Mouse (Mus musculus) cortical plate, adult 2 months (tissue): ENCODE measurements at regions not wholly inside any gene's neighbourhood (a gene's known extent, or its start where the extent isn't known, plus 50 kb on each side); places are given as distances from the start of the nearest gene placed in this dataset.

Experiments used
- CTCF ChIP-seq: fragments of 200-500 bp; IDR thresholded peaks from 2 replicates; pipeline ENCODE4 v1.5.1; 2011; ENCODE audit warnings: mild to moderate bottlenecking, control low read depth, low read length; ENCODE audit not compliant: insufficient read depth; ENCODE audit errors: extremely low read depth
- POLR2A ChIP-seq: fragments of 200-500 bp; IDR thresholded peaks from 2 replicates; pipeline ENCODE4 v1.6.1; 2011; ENCODE audit warnings: mild to moderate bottlenecking, low read length, control low read depth; ENCODE audit not compliant: insufficient read depth; ENCODE audit errors: extremely low read depth

DNA sequence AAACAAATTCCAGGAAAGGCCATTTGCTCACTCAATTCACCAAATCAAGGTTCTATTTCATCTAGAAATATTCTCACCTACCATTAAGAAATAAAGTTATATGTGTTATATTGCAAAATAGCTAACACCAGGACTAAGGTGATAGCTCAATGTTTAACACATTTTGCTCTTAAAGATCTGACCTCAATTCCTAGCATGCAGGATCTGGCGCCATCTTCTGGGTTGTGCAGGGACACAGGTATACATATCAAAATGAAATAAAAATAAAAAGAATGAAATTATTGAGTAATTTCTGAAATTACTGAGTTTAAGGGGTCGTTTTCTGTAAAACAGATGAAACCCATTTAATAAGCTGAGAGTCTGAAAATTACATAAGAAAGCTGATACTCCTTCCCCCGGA, 6862.9 kb downstream of the 9330182O14Rik start:
- no peak for TF ChIP-seq POLR2A
- TF ChIP-seq CTCF = peak; percentile 26; the same call in 1 of the 2 replicates
